Mouse (Mus musculus): ENCODE measurements at regions not wholly inside any gene's neighbourhood (a gene's known extent, or its start where the extent isn't known, plus 50 kb on each side); places are given as distances from the start of the nearest gene placed in this dataset.

GRCm38 (mm10) chr4:7145756-7146155, 1093.1 kb downstream of the Car8 start:
- H3K27ac ChIP-seq (ENCODE audit: low read depth, low read length): no peak overlapping the region
- no peaks in the 10 kb centered on the region for H3K27me3 ChIP-seq (ENCODE audit: insufficient read depth, low read length)
- DNase-seq (ENCODE audit: low spot score) (no peak), ATAC-seq (ENCODE audit: low FRiP score) (no peak)
- no peak overlapping the region for H3K9ac ChIP-seq (replicated peaks; ENCODE audit: low read length, poor library complexity, severe bottlenecking)
- H3K4me1 ChIP-seq (ENCODE audit: insufficient read depth, low read length): no peaks in the 10 kb centered on the region
- H3K4me2 ChIP-seq (ENCODE audit: low read depth, low read length, poor library complexity, severe bottlenecking): no peak overlapping the region
- no peak overlapping the region for H3K4me3 ChIP-seq (ENCODE audit: low read depth, low read length)
- TF ChIP-seq CTCF (IDR thresholded peaks at IDR 0.05): no peak
- WGBS: 70% methylated on average over 2 of the region's 2 CpGs
- H3K36me3 ChIP-seq (ENCODE audit: insufficient read depth, low read length): no peaks in the 10 kb centered on the region
- H3K9me3 ChIP-seq (ENCODE audit: low read length): no peaks in the 10 kb centered on the region

GRCm38 (mm10) chr4:7144215-7144614, 1094.6 kb downstream of the Car8 start:
- Histone ChIP-seq H3K9me3 (ENCODE audit: low read length) (no peaks in the 10 kb centered on the region), H3K36me3 (ENCODE audit: insufficient read depth, low read length) (no peaks in the 10 kb centered on the region), H3K4me2 (ENCODE audit: low read depth, low read length, poor library complexity, severe bottlenecking) (no peak overlapping the region), H3K27me3 (ENCODE audit: insufficient read depth, low read length) (no peaks in the 10 kb centered on the region), H3K4me1 (ENCODE audit: insufficient read depth, low read length) (no peaks in the 10 kb centered on the region), H3K4me3 (ENCODE audit: low read depth, low read length) (no peak overlapping the region), H3K27ac (ENCODE audit: low read depth, low read length) (no peak overlapping the region), H3K9ac (replicated peaks; ENCODE audit: low read length, poor library complexity, severe bottlenecking) (no peak overlapping the region)
- no peak for TF ChIP-seq CTCF (IDR thresholded peaks at IDR 0.05)
- ATAC-seq (ENCODE audit: low FRiP score): no peak
- no peak for DNase-seq (ENCODE audit: low spot score)

GRCm38 (mm10) chr4:7143676-7144075, 1095.2 kb downstream of the Car8 start:
- DNase-seq (ENCODE audit: low spot score) (no peak), ATAC-seq (ENCODE audit: low FRiP score) (no peak)
- WGBS: 85% methylated on average over 2 of the region's 2 CpGs
- H3K27ac ChIP-seq (ENCODE audit: low read depth, low read length): no peak overlapping the region
- no peaks in the 10 kb centered on the region for H3K36me3 ChIP-seq (ENCODE audit: insufficient read depth, low read length)
- no peak overlapping the region for H3K4me2 ChIP-seq (ENCODE audit: low read depth, low read length, poor library complexity, severe bottlenecking)
- H3K4me3 ChIP-seq (ENCODE audit: low read depth, low read length): no peak overlapping the region
- no peak overlapping the region for H3K9ac ChIP-seq (replicated peaks; ENCODE audit: low read length, poor library complexity, severe bottlenecking)
- TF ChIP-seq CTCF (IDR thresholded peaks at IDR 0.05): no peak
- no peaks in the 10 kb centered on the region for H3K4me1 ChIP-seq (ENCODE audit: insufficient read depth, low read length)
- H3K27me3 ChIP-seq (ENCODE audit: insufficient read depth, low read length): no peaks in the 10 kb centered on the region
- H3K9me3 ChIP-seq (ENCODE audit: low read length): no peaks in the 10 kb centered on the region

GRCm38 (mm10) chr4:7142781-7143180, 1096.1 kb downstream of the Car8 start:
- Histone ChIP-seq H3K9me3 (ENCODE audit: low read length) (no peaks in the 10 kb centered on the region), H3K27ac (ENCODE audit: low read depth, low read length) (no peak overlapping the region), H3K4me2 (ENCODE audit: low read depth, low read length, poor library complexity, severe bottlenecking) (no peak overlapping the region), H3K4me3 (ENCODE audit: low read depth, low read length) (no peak overlapping the region), H3K36me3 (ENCODE audit: insufficient read depth, low read length) (no peaks in the 10 kb centered on the region), H3K27me3 (ENCODE audit: insufficient read depth, low read length) (no peaks in the 10 kb centered on the region), H3K4me1 (ENCODE audit: insufficient read depth, low read length) (no peaks in the 10 kb centered on the region), H3K9ac (replicated peaks; ENCODE audit: low read length, poor library complexity, severe bottlenecking) (no peak overlapping the region)
- 77% methylated on average over 6 of the region's 6 CpGs for WGBS
- no peak for DNase-seq (ENCODE audit: low spot score)
- no peak for ATAC-seq (ENCODE audit: low FRiP score)
- TF ChIP-seq CTCF (IDR thresholded peaks at IDR 0.05): no peak

GRCm38 (mm10) chr4:7112159-7112558, 1126.7 kb downstream of the Car8 start:
- DNase-seq (ENCODE audit: low spot score): peak; percentile 3
- H3K4me1 ChIP-seq (ENCODE audit: insufficient read depth, low read length): no peaks in the 10 kb centered on the region
- H3K27ac ChIP-seq (ENCODE audit: low read depth, low read length): no peak overlapping the region
- H3K27me3 ChIP-seq (ENCODE audit: insufficient read depth, low read length): no peaks in the 10 kb centered on the region
- H3K9ac ChIP-seq (replicated peaks; ENCODE audit: low read length, poor library complexity, severe bottlenecking): no peak overlapping the region
- no peak overlapping the region for H3K4me3 ChIP-seq (ENCODE audit: low read depth, low read length)
- ATAC-seq (ENCODE audit: low FRiP score): no peak
- TF ChIP-seq CTCF (IDR thresholded peaks at IDR 0.05): no peak
- H3K36me3 ChIP-seq (ENCODE audit: insufficient read depth, low read length): no peaks in the 10 kb centered on the region
- WGBS: 24% methylated on average over 4 of the region's 4 CpGs
- H3K9me3 ChIP-seq (ENCODE audit: low read length): no peaks in the 10 kb centered on the region
- no peak overlapping the region for H3K4me2 ChIP-seq (ENCODE audit: low read depth, low read length, poor library complexity, severe bottlenecking)

- H3K4me3 ChIP-seq (ENCODE audit: low read depth, low read length): no peak overlapping the region
- ATAC-seq (ENCODE audit: low FRiP score): no peak
- H3K4me2 ChIP-seq (ENCODE audit: low read depth, low read length, poor library complexity, severe bottlenecking): no peak overlapping the region
- no peaks in the 10 kb centered on the region for H3K4me1 ChIP-seq (ENCODE audit: insufficient read depth, low read length)
- no peaks in the 10 kb centered on the region for H3K36me3 ChIP-seq (ENCODE audit: insufficient read depth, low read length)
- H3K9me3 ChIP-seq (ENCODE audit: low read length): no peaks in the 10 kb centered on the region
- H3K9ac ChIP-seq (replicated peaks; ENCODE audit: low read length, poor library complexity, severe bottlenecking): no peak overlapping the region
- WGBS: 84% methylated on average over 7 of the region's 7 CpGs
- TF ChIP-seq CTCF (IDR thresholded peaks at IDR 0.05): no peak
- no peak for DNase-seq (ENCODE audit: low spot score)
- no peak overlapping the region for H3K27ac ChIP-seq (ENCODE audit: low read depth, low read length)
- H3K27me3 ChIP-seq (ENCODE audit: insufficient read depth, low read length): no peaks in the 10 kb centered on the region
These were observed 1145.9 kb downstream of the Car8 start for GRCm38 (mm10) chr4:7092957-7093356.
